Mouse (Mus musculus) ES-Bruce4 (cell line): ENCODE measurements at regions not wholly inside any gene's neighbourhood (a gene's known extent, or its start where the extent isn't known, plus 50 kb on each side); places are given as distances from the start of the nearest gene placed in this dataset.

ENCODE experiments used
- CTCF ChIP-seq: IDR thresholded peaks from one replicate; pipeline ENCODE4 v1.8.1; 2011; ENCODE audit warnings: low read depth, low read length
- EP300 ChIP-seq: IDR thresholded peaks from 2 replicates; pipeline ENCODE4 v1.6.1; 2011; ENCODE audit warnings: low read depth, low read length; ENCODE audit not compliant: insufficient read depth

- TF ChIP-seq CTCF (no peak), EP300 (no peak)
These were observed 368.8 kb upstream of the Trib2 start for GRCm38 (mm10) chr12:16185431-16185923.
